Mouse (Mus musculus) stomach, postnatal 0 days (tissue): ENCODE results near the gene Fabp6. TPM values are rescaled to one million over a fixed set of nuclear protein-coding genes. Genes with fewer than 3 reads are reported as not detected.

ENCODE experiments used
- ATAC-seq: fragments of 200-750 bp; cut with Nextera tagmentation; 2 replicates; pipeline ENCODE4 v1.8.0; 2017; ENCODE audit not compliant: low FRiP score, low TSS enrichment
- DNase-seq: peaks from one replicate; pipeline ENCODE4 v3.0.0-alpha.2; 2016; ENCODE audit warnings: low spot score
- H3K27ac ChIP-seq: fragments of 300-500 bp; sonication (generic); replicated peaks from 2 replicates; pipeline ENCODE4 v1.5.1; 2014; ENCODE audit warnings: mild to moderate bottlenecking, control low read depth
- H3K27me3 ChIP-seq: fragments of 300-500 bp; sonication (generic); 2 replicates; pipeline ENCODE4 v1.6.1; 2014; ENCODE audit warnings: low read length; ENCODE audit not compliant: control insufficient read depth, insufficient read depth
- H3K36me3 ChIP-seq: fragments of 300-500 bp; sonication (generic); 2 replicates; pipeline ENCODE4 v1.6.1; 2014; ENCODE audit warnings: low read length, mixed read lengths; ENCODE audit not compliant: control insufficient read depth, insufficient read depth
- H3K4me1 ChIP-seq: fragments of 300-500 bp; sonication (generic); replicated peaks from 2 replicates; pipeline ENCODE4 v1.6.1; 2014; ENCODE audit warnings: antibody characterized with exemption; ENCODE audit not compliant: control insufficient read depth, insufficient read depth
- H3K4me2 ChIP-seq: fragments of 300-500 bp; sonication (generic); replicated peaks from 2 replicates; pipeline ENCODE4 v1.6.1; 2014; ENCODE audit warnings: low read depth, mild to moderate bottlenecking, control low read depth, moderate library complexity
- H3K4me3 ChIP-seq: fragments of 300-500 bp; sonication (generic); 2 replicates; pipeline ENCODE4 v1.5.1; 2014; ENCODE audit warnings: low read depth, low read length, control low read depth
- H3K9ac ChIP-seq: fragments of 300-500 bp; sonication (generic); 2 replicates; pipeline ENCODE4 v1.6.1; 2014; ENCODE audit warnings: mild to moderate bottlenecking, low read length, control low read depth, mixed read lengths
- H3K9me3 ChIP-seq: fragments of 300-500 bp; sonication (generic); 2 replicates; pipeline ENCODE4 v1.6.1; 2016; ENCODE audit warnings: low read length; ENCODE audit not compliant: control insufficient read depth
- CTCF ChIP-seq: IDR thresholded peaks from 2 replicates; pipeline ENCODE4 v1.5.1; 2016; ENCODE audit warnings: antibody characterized with exemption, low read depth, mild to moderate bottlenecking, moderate library complexity
- EP300 ChIP-seq: optimal IDR thresholded peaks from 2 replicates; pipeline ENCODE3; 2016; ENCODE audit warnings: antibody characterized with exemption
- WGBS: fragments of 180-500 bp; shearing (Covaris S2); extraction: QIAGEN DNeasy Blood & Tissue Kit; methylation state at CpG from one replicate; pipeline ENCODE4 v1.1.7; 2014; 5-methylcytosine and 5-hydroxymethylcytosine counted together
- polyA plus RNA-seq: library from polyadenylated mRNA; unstranded; fragments of >200 nt; fragmentation: Nextera tagmentation; extraction: Ambion mirVana; gene quantifications from 2 replicates; pipeline ENCODE4 v1.2.1, GENCODE M21; 2015

Gene Fabp6
- polyA plus RNA-seq, 1 experiment from 2014 or later, result 5.9 TPM

- Histone ChIP-seq H3K36me3 (0 out of 2 replicates have a peak, but pooled peaks cover 2% of the 10 kb centered on the region), H3K27ac (no peak overlapping the region), H3K9me3 (no peaks in the 10 kb centered on the region), H3K4me3 (no peak overlapping the region), H3K27me3 (no peaks in the 10 kb centered on the region), H3K9ac (no peak overlapping the region), H3K4me1 (no peaks in the 10 kb centered on the region), H3K4me2 (no peak overlapping the region)
- ATAC-seq (no peak), DNase-seq (no peak)
- WGBS, result 92% methylated on average over 22 of the region's 22 CpGs
- TF ChIP-seq CTCF, result no peak
Observed at GRCm38 (mm10) chr11:43585211-43586005, 15.9 kb downstream of the Fabp6 start.

DNA sequence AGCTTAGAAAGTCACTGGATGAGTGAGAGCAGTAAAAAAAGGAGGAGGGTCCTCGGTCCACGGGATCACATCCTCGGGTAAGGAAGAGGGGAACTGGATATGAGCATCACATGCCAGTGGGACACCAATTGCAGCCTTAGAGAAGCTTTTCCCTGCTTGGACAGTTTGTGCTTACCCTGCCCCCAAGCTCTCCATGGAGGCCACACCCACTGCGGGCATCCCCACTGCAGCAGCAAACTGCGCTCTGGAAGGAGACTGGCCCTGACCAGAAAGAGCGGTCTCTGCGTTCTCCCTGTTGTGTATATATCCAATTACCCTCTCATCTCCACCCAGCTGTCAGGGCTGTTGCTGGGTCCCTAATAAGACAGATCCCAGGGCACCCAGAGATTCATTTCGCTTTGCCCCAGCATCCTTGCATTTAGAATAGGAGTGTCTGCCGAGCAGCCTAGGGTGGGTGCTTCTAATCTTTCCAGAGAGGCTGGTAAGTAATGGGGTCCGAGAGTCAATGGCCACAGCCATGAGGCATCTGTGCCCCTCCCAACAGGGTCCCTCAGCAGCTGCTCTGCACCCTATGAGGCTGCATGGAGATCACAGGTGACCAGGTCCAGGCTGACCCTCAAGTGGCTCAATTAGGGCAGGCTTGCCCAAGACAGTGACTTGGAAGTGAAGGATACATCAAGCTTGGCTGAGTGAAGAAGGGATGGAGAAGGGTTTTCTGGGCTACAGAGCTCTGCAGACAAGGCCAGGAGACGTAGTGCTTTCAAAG is 23.4 kb downstream of the Fabp6 start:
- no peak overlapping the region for H3K4me2 ChIP-seq
- 61% methylated on average over 11 of the region's 11 CpGs for WGBS
- H3K36me3 ChIP-seq, result no peaks in the 10 kb centered on the region
- no peak for DNase-seq
- H3K9ac ChIP-seq, result no peak overlapping the region
- TF ChIP-seq EP300 (no peak), CTCF (no peak)
- no peaks in the 10 kb centered on the region for H3K9me3 ChIP-seq
- H3K4me1 ChIP-seq, result 0 out of 2 replicates have a peak, but pooled peaks cover 3% of the 10 kb centered on the region
- no peak overlapping the region for H3K27ac ChIP-seq
- H3K27me3 ChIP-seq, result no peaks in the 10 kb centered on the region
- peak; percentile 57 for ATAC-seq
- no peak overlapping the region for H3K4me3 ChIP-seq

- Histone ChIP-seq H3K4me1 (0 out of 2 replicates have a peak, but pooled peaks cover 3% of the 10 kb centered on the region), H3K27ac (peak overlapping the region; percentile 20; the same call in 1 of the 2 replicates), H3K4me2 (no peak overlapping the region), H3K9ac (no peak overlapping the region), H3K36me3 (no peaks in the 10 kb centered on the region), H3K9me3 (no peaks in the 10 kb centered on the region), H3K27me3 (no peaks in the 10 kb centered on the region), H3K4me3 (no peak overlapping the region)
- 20% methylated on average over 9 of the region's 9 CpGs for WGBS
- DNase-seq (no peak), ATAC-seq (no peak)
- TF ChIP-seq CTCF (no peak), EP300 (no peak)
Observed at GRCm38 (mm10) chr11:43575376-43576151, 25.8 kb downstream of the Fabp6 start.

- H3K27ac ChIP-seq, result no peak overlapping the region
- H3K9me3 ChIP-seq, result no peaks in the 10 kb centered on the region
- H3K4me2 ChIP-seq, result no peak overlapping the region
- ATAC-seq (no peak), DNase-seq (no peak)
- H3K4me1 ChIP-seq, result 0 out of 2 replicates have a peak, but pooled peaks cover 3% of the 10 kb centered on the region
- no peak overlapping the region for H3K4me3 ChIP-seq
- TF ChIP-seq CTCF, result no peak
- WGBS, result 21% methylated on average over 3 of the region's 3 CpGs
- H3K36me3 ChIP-seq, result no peaks in the 10 kb centered on the region; the same call in 1 of the 2 replicates
- H3K27me3 ChIP-seq, result no peaks in the 10 kb centered on the region
- no peak overlapping the region for H3K9ac ChIP-seq
Observed at GRCm38 (mm10) chr11:43575061-43575375, 26.3 kb downstream of the Fabp6 start.

- Histone ChIP-seq H3K27me3 (no peaks in the 10 kb centered on the region), H3K9ac (no peak overlapping the region)
- peak; percentile 30 for DNase-seq
Observed at GRCm38 (mm10) chr11:43569595-43569994, 31.7 kb downstream of the Fabp6 start.

More at GRCm38 (mm10) chr11:43569595-43569994, 31.7 kb downstream of the Fabp6 start:
- Histone ChIP-seq H3K4me3 (no peak overlapping the region), H3K27ac (peak overlapping the region; percentile 63), H3K36me3 (no peaks in the 10 kb centered on the region; the same call in 1 of the 2 replicates), H3K4me1 (no peaks in the 10 kb centered on the region), H3K4me2 (no peak overlapping the region), H3K9me3 (no peaks in the 10 kb centered on the region)
- peak; percentile 66 for ATAC-seq
- no peak for TF ChIP-seq EP300
- TF ChIP-seq CTCF, result no peak
- WGBS, result 57% methylated on average over 11 of the region's 11 CpGs
